In the genomic region with DNA sequence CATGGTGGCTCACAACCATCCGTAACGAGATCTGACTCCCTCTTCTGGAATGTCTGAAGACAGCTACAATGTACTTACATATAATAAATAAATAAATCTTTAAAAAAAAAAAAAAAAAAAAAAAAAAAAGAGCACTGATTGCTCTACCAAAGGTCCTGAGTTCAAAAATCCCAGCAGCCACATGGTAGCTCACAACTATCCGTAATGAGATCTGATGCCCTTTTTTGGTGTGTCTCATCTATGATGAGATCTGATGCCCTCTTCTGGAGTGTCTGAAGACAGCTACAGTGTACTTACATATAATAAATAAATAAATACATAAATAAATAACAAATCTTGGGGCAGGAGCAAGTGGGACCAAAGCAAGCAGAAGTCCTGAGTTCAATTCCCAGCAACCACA, we compare ENCODE assay signal across 4 mouse cellular contexts. TPM values are rescaled to one million over a fixed set of nuclear protein-coding genes. Genes with fewer than 3 reads are reported as not detected.
"Had no signal": no experiment of that assay in that cellular context is flagged by ENCODE, and none has a peak within 500 bp of the region (broad histone marks: within the 10 kb centered on the region; RNA-seq: fewer than 3 reads in every experiment).

No protein-coding gene starts in this region.

RNA-seq across cellular contexts. Expression of a gene that starts 7.2 kb away (rescaled TPM):
- total RNA-seq: megakaryocyte progenitor cell, adult 5-6 weeks; megakaryocyte-erythroid progenitor cell, adult 5-6 weeks had no signal

RNA-seq across cellular contexts. Expression of a gene that starts 18.3 kb away (rescaled TPM):
- total RNA-seq: liver, adult 2 months; monocyte, adult 5-6 weeks had no signal
